Mouse (Mus musculus): ENCODE results near the gene Rad23b. TPM values are rescaled to one million over a fixed set of nuclear protein-coding genes. Genes with fewer than 3 reads are reported as not detected.

Gene Rad23b
- total RNA-seq, 2 experiments from 2014 or later = 149 TPM

Other genes starting within 250 kb of the Rad23b start
- 10 to 100 TPM; 33.8 to 49.3 TPM for gene Klf4, start 182.4 kb downstream of the Rad23b start, total RNA-seq (2021)